Mouse (Mus musculus) megakaryocyte progenitor cell, adult 5-6 weeks (primary cell): ENCODE data around the gene Susd3. TPM values are rescaled to one million over a fixed set of nuclear protein-coding genes. Genes with fewer than 3 reads are reported as not detected.

ENCODE experiments used
- ATAC-seq: replicated peaks from 2 replicates; pipeline ENCODE4 v1.8.0; 2016; ENCODE audit warnings: mild to moderate bottlenecking, moderate TSS enrichment, inconsistent platforms; ENCODE audit not compliant: poor library complexity
- total RNA-seq, 2 experiments: library from RNA; stranded (forward) in 1 of 2; stranded (reverse) in 1 of 2; fragments of 157-497, 149-512 nt in 1 of 2; fragments of 200-1000 nt in 1 of 2; gene quantifications; 2 replicates each; pipeline versions ENCODE4 v1.2.3 to v1.2.4; 2015 to 2017

Susd3 gene
- total RNA-seq, 2 experiments from 2014 or later: 3.8 to 4.0 TPM

- ATAC-seq: no peak
These were observed 1.2 kb downstream of the Susd3 start for GRCm38 (mm10) chr13:49247232-49247739.

DNA sequence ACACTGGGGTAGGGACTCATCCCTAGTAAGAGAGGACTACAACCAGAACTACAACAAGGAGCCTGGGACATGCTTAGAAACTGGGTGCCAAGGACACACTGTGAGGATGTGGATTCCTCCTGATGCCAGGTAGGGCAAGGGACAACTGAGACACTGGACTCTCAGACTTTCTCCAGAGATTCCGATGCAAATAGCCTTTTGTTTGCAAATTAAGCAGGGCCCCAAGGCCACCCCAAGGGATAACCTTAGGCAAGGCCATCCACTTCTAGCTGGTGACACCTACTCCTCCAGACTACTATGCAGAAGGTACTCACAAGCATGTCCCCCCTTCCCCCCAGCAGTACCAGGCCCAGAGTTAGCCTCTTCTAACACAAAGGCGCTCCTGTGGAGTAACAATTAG is 1.9 kb downstream of the Susd3 start:
- ATAC-seq: no peak

GRCm38 (mm10) chr13:49246011-49246410 is 2.5 kb downstream of the Susd3 start:
- ATAC-seq: no peak

- ATAC-seq: no peak
These were observed 3.3 kb downstream of the Susd3 start for GRCm38 (mm10) chr13:49245251-49245650.

DNA sequence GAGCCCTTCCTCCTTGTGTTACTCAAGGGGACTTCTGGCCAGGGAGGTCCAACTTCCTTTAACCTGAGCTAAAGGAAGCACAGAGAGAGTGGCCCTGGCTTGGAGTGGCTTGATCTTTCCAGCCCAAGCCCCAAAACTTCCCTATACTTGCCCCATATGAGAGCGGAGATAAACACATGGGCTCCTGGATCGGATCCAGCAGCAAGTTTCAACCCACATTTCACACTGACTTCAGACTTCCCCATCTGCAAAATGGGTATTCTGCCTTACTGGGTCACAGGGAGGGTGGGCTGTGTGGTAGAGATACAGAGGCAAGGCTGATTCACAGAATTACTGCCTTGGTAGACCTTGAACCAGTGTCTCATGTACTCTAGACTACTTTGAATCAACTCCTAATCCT is 5.0 kb downstream of the Susd3 start:
- peak; percentile 6; the same call in 1 of the 2 replicates for ATAC-seq

DNA sequence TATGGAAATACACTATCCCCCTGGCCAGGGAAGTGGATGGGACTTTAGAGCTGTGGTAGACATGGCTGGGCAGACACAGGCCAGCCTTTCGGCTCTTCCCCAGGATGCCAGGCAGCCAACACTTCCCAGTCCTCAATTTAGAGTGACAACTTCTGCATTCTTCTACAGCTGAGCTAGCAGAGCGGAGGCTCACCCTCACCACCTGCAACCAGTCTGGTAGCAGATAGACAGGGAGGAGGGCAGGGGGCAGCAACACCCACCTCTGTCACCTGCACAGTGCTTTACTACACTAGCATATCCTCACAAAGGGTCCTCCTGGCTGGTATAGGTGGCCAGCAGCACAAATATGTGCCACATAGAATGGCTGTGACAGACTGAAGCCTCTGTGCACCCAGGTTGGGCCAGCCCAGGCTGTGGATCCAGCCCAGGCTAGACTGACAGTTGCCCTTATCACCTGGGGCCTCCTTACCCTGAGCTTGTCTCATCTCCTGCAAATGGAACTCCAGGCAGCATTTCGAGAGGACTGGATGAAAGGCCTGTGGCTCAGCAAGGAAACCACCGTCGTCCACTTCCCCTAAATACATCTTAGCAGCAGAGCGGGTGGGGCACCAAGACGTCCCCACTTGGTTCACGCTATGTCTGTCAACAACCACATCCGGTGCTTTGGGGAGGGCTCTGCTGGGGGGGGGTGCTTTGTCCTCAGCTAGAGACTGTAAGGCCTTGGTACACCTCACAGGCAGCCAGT is 6.0 kb downstream of the Susd3 start:
- ATAC-seq: peak; percentile 86

- no peak for ATAC-seq
These were observed 9.8 kb downstream of the Susd3 start for GRCm38 (mm10) chr13:49238737-49239136.

GRCm38 (mm10) chr13:49237617-49238016 is 10.9 kb downstream of the Susd3 start:
- ATAC-seq: no peak

- no peak for ATAC-seq
These were observed 13.8 kb downstream of the Susd3 start for GRCm38 (mm10) chr13:49234711-49235110.

DNA sequence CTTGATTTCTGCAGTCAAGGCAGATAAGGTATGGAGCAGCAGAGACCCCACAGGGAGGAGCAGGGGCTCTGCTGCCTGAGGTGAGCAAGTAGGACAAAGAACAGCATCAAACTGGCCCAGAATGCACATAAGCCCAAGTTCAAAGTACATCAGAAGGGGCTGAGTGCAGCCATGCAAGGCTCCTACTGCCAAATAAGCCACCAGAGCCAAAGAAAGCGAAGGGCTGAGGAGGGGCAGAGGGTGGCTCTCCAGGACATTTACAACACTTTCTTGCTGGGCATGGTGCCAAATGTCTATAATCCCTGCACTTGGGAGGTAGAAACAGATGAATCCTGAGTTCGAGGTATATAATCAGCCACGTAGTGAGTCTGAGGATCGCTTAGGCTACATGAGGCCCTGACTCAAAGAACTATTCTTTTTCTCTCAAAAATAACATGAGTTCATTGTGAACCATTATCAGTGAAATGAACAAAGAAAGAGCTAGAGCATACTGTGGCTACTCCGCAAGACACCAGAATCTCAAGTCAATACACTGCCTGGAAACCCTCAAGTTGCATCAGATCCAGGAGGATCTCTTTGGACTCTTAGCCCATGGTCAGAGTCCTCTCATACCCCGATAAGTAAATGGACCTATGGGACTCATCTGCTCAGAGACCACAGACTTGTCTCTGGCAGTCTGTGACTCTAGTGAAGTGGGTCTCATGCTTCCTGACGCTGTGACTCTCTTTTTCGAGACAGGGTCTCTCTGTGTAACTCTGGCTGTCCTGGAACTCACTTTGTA is 14.5 kb downstream of the Susd3 start:
- ATAC-seq: no peak

GRCm38 (mm10) chr13:49225633-49226032 is 22.9 kb downstream of the Susd3 start:
- ATAC-seq: peak; percentile 27

DNA sequence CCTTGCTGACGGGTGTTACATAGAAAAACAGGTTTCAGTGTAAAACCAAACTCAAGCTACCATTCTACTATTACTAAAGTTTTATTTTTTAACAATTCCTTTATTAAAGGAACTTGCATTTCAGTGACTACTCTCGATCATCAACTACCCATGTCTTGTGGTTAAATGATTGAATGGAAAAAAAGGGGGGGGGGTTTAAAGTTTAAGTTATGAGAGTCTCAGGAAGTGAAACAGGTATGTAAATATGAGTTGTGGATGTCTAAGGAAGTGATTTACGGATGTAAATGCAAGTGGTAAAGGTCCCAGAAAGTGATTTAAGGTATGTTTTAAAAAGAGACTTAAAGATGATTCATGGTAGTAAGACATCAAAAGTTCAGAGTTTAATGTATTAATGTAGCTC is 23.3 kb downstream of the Susd3 start:
- no peak for ATAC-seq

- no peak for ATAC-seq
These were observed 23.8 kb downstream of the Susd3 start for GRCm38 (mm10) chr13:49224729-49225128.

GRCm38 (mm10) chr13:49224314-49224713 is 24.2 kb downstream of the Susd3 start:
- no peak for ATAC-seq

DNA sequence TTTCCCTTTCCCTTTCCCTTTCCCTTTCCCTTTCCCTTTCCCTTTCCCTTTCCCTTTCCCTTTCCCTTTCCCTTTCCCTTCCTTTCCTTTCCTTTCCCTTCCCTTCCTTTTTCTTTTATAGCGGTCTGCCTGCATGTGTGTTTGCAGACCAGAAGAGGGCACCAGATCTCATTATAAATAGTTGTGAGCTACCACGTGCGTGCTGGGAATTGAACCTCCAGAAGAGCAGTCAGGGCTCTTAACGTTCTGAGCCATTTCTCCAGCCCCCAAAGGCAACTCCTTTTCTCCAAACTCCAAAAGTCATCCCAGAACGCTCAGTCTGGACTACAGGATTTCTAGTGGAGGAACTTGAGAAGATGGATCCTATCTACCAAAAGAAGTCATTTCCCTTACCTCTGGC is 27.6 kb downstream of the Susd3 start:
- no peak for ATAC-seq

GRCm38 (mm10) chr13:49219367-49219766 is 29.1 kb downstream of the Susd3 start:
- ATAC-seq: no peak

DNA sequence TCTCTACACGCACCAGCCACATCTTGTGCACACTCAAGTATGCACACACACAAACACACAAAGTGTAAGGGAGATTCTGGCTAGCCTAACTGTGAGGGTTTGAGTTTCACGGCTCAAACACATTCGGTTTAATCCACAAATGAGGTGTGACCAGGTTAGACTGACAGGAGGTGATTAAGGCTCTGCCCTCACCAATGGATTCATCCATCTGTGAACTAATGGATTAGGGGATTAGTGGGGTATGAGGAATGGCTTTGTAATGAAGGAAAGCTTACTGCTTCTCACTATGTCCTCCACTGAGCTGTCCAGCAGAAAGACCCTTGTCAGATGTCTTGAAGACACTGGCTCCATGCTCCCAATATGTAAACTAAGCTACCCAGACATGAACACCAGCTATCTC is 29.9 kb downstream of the Susd3 start:
- no peak for ATAC-seq

- ATAC-seq: no peak
These were observed 31.5 kb downstream of the Susd3 start for GRCm38 (mm10) chr13:49216808-49217561.

- ATAC-seq: peak; percentile 46; the same call in 1 of the 2 replicates
These were observed 32.3 kb downstream of the Susd3 start for GRCm38 (mm10) chr13:49216220-49216552.

- ATAC-seq: peak; percentile 89
These were observed 32.8 kb downstream of the Susd3 start, which contains the start of gene Card19 for GRCm38 (mm10) chr13:49215504-49216219. Gene Card19, minus strand, starts transcription at chr13:49216037.

DNA sequence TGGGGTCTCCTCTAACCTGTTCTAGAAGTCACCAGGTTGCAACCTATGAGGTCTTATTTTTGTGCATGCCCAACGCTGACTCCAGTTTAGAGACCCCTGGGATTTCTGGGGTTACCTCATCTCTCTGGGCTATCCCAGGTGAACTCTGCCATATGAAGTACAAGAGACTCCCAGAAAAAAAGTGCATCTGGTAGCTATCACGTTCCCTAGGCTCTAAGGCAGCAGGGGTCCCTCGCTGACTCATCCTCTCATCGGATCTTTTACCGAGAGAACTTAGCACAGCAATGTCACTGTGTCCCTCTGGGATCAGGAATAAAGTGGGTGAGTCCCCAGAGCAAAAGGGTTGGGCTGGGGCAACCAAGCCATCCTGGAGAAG is 33.4 kb downstream of the Susd3 start:
- no peak; the same call in 1 of the 2 replicates for ATAC-seq
